Mouse (Mus musculus) common myeloid progenitor, adult 5-6 weeks (primary cell): ENCODE measurements at regions not wholly inside any gene's neighbourhood (a gene's known extent, or its start where the extent isn't known, plus 50 kb on each side); places are given as distances from the start of the nearest gene placed in this dataset.
A peak's percentile ranks its signal among the peaks of the same experiment; 100 is the strongest.

ENCODE experiments used
- ATAC-seq: replicated peaks from 2 replicates; pipeline ENCODE4 v1.8.0; 2016; ENCODE audit warnings: low read depth, mild to moderate bottlenecking, moderate TSS enrichment, inconsistent platforms; ENCODE audit not compliant: poor library complexity, severe bottlenecking

- ATAC-seq = no peak
Measured at GRCm38 (mm10) chr1:193671816-193672254, 301.7 kb upstream of the Camk1g start.

- ATAC-seq = no peak
Measured at GRCm38 (mm10) chr1:193671046-193671445, 300.9 kb upstream of the Camk1g start.

- ATAC-seq = no peak
Measured at GRCm38 (mm10) chr1:193670008-193670407, 299.9 kb upstream of the Camk1g start.

DNA sequence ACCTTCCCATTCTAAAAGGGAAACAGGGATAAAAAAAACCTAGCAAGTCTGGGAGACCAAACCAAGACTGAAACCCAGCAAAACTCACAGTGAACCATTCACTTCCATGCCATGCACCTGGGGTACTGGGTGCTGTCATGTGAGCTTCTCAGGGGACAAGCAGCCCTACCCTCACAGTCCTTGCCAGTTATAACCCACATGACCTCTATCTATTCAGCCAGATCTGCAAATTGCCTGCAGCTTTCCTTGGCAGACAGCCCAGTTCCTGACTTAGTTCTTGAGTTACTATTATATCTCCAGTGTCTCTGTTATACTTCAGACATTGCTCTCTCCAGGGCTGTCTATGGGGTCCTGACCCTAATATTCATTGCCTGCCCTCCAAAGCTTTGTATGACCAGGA is 298.7 kb upstream of the Camk1g start:
- peak; percentile 52 for ATAC-seq

GRCm38 (mm10) chr1:193665854-193666253 is 295.8 kb upstream of the Camk1g start:
- ATAC-seq = no peak

DNA sequence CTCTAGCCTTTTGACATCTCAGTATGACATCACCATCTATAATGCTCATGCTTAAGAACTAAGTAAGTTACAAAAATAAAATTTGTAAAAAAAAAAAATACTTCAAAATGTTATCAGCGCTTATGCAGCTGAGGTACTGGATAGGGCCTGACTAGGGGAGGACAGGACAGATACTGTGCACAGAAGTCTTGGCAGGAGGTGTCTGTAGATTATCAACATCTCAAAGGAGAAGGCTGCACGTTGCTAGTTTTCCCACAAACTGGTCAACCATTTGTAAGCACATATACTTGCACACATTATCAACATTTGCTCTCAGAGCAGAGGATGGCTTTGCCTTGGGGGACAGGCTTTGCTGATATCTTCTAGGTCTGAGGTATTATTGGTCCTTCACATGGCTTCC is 294.5 kb upstream of the Camk1g start:
- peak; percentile 62 for ATAC-seq

DNA sequence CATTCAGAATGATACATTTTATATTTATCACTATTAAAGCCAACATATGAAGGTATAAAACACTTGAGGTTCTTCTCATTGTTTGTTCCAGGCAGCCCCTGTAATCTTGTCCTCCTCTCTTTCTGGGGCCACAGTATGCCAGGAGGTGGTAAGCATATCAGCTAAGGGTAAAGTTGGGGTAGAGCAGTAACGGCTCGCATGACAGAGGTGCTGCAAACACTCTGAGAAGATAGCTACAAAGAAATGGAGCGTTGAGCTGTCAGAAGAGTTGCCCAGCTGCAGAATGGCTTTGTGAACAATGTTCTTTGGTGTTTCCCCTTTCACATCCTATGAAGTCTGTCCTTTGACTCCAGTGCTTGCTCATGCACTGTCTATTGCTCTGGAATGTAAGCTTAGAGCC is 293.5 kb upstream of the Camk1g start:
- no peak for ATAC-seq

DNA sequence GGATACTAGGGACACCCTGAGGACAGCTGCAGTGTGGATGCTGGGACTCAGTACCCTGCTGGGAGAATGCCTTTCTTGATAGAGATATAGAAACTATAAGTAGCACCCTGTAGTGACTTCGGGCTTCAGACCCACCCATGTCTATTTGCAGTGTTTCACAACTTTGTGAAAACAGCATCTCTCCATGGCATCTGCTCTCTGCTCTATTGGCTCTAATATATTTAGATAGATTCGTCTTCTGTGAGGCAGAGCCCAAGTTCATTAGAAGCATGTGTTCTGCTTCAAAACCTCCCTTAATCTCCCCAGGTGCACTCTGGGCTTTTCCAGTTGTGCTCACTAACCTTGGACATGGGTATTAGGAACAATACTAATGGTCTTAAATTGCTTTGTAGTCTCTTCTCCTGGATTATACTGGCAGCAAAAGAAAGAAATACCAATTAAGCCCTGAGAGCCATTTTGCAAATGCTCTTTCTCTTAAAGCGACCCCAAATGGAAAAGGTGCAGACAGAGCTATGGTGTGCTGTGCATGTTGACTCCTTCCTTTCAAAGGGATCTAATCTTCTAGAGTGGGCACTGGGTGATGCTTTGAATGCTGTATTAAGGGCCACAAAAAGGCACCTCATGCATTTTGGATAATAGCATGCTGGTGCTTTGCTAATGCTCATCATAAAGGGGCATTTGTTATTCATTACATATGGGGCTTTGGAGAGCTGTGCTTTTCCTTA is 292.2 kb upstream of the Camk1g start:
- ATAC-seq = no peak

- ATAC-seq = peak; percentile 49
Measured at GRCm38 (mm10) chr1:193661377-193661776, 291.3 kb upstream of the Camk1g start.

DNA sequence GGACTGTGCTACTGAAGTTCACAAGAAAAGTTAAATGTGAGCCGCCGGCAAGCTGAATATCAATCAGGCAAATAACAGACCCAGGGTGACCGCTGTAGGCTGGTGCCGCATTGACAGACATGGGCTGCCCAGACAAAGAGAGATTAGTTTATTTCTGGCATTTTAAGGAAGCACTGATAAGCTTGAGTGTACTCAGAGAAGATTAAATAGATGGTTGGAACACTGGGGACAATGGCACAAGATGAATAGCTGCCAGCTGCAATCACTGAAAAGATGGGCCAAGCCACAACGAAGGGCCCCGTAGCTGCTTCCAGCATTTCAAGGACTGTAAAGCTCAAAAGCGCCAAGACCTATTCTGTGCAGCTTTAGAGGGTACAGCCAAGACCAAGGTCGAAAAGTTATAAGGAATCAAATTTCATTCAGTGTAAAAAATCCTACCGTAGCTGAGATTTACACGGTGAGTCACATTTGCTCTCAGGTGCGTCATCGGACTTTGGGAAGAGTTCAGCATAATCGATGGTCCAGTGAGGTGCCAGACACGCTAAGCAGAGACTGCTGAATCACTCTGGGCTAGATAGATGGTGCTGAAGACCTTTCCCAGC is 285.1 kb upstream of the Camk1g start:
- ATAC-seq = no peak

GRCm38 (mm10) chr1:193650275-193650674 is 280.2 kb upstream of the Camk1g start:
- peak; percentile 81 for ATAC-seq

DNA sequence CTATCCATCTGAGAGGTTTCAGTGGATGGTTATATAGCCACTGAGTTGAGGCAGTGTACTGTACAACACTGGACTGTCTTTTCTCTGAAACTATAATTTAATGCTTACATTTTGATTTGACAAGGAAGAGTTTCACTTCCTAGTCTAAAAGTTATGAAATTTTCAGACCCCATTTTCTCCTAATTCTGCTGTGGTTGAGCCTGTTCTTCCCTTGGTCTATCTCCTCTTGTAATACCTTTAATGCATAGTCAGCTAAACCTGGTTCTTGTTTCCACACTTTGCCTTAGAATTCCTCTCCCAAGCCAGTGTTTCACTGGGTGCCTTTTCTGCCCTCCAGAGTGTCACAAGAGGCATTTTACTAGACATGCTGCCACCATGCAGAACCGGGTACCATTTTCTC is 279.3 kb upstream of the Camk1g start:
- peak; percentile 43 for ATAC-seq

- no peak for ATAC-seq
Measured at GRCm38 (mm10) chr1:193647371-193648270, 277.5 kb upstream of the Camk1g start.

DNA sequence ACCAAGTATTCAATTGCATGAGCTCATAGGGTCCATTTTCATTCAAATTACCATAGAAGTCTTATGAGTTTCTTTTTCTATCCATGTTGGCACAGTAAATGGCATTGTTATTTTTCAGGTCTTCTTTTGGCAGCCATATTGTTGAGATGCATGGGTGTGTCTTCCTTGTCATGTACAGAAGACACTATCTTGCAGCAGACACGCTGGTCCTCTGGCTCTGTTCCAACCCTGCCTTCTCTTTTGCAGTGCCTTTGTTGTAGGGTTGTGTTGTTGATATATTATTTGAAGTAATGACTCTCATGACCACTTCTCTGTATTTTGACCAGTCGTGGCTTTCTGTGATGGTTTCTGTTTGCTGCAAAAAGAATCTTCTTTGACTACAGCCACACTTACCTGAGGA is 274.4 kb upstream of the Camk1g start:
- peak; percentile 50; the same call in 1 of the 2 replicates for ATAC-seq

DNA sequence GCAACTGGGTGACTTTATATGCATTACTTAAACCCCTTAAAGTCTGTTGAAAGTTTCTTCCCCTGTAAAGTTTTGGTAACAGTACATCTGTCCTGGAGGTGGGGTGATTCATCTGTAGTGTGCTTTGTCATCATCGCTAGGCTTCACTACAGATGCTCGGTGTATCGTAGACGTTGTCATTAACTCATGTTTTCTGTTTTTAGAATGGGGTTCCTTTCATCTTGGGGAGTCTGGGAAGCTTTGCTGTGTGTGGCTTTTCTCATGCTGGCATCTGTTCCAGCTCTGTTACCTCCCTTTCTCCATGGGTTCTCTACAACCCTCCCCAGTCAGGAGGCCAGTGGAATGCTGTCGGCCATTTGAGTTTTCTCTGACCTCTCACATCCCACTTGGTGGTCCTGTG is 266.4 kb upstream of the Camk1g start:
- ATAC-seq = no peak

DNA sequence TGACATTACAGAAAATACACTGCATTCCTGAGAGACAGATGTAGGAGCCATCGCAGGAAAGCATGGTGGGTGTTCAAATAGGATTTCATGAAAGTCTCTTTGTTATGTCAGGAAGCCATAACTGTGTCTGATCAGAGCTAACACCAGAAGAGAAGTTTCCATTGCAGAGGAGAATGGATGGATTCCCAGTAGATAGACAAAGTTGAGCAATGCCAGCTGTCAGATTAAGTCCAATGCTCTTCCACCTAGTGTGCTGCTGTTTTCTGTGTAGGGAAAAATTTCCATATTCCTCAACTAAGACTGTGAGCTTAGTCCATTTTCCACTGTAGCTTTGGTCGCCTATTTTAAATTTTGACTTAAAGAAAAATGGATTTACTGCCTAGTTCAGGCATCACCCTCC is 262.0 kb upstream of the Camk1g start:
- no peak for ATAC-seq

DNA sequence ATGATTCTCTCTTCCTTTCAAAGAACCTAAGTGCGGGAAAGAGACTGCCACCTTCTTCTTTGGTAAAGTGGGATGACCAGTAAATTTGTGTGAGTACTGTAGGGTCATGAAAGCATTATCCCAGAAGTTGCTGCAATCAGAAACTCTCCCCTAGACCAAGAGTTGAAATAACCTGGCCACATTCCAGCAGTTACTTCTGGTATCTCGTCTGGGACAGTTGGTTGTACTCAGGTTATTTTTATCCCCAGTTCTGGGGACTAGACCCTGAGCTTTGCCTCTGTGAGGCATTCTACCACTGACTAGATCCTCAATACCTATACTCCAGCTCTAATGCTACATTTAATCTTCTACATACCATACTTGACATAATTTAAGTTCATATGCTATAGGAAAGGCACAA is 259.8 kb upstream of the Camk1g start:
- ATAC-seq = no peak

GRCm38 (mm10) chr1:193626924-193627849 is 257.1 kb upstream of the Camk1g start:
- no peak for ATAC-seq

DNA sequence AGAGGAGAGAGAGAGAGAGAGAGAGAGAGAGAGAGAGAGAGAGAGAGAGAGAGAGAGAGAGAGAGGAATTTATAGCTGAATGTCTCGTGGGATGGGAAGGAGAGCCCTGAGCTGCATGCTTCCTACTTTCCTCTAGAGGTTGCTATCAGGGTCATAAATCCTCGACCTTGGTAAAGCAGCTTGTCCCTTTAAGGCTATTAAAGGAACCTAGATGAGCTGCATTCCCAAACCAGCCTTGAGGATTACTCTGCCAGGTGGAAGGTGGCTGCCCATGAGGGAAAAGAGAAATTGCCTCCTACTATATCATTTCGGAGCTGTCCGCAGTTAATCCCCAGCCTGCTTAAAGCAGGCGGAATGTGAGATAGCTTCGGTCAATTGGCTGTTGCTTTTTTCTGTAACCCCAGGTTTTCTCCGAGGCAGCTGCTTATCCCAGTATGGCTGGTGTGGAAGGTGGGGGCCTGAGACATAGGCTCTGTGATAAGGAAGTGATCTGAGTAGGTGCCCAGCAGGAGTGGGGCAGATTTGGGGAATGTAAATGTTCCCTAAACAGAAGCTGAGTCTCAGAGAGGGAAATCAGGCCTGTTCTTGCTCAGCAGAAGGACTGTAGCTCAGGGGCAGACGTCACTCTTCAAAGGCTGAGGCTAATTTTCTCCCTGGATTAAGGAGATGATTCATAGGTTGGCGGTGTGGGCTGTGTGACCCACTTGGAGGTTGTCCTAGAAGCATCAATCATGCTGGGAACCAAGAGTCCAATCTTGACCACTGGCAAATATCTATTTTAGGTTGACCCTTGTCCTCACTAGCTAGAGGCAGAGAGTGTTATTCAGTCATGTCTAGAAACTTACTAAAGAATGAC is 255.2 kb upstream of the Camk1g start:
- no peak for ATAC-seq
